Mouse (Mus musculus) heart, embryonic 14.5 days (tissue): ENCODE results near the gene Unc79. TPM values are rescaled to one million over a fixed set of nuclear protein-coding genes. Genes with fewer than 3 reads are reported as not detected.

Experiments used
- ATAC-seq: fragments of 200-750 bp; cut with Nextera tagmentation; 2 replicates; pipeline ENCODE4 v1.8.0; 2017; ENCODE audit warnings: low read depth, moderate TSS enrichment; ENCODE audit not compliant: insufficient number of reproducible peaks, insufficient read depth, low FRiP score
- H3K27ac ChIP-seq, 2 experiments: fragments of 200-500 bp in 1 of 2; fragments of 300-500 bp in 1 of 2; sonication (generic) in 1 of 2; replicated peaks in 1 of 2; 2 replicates each; pipeline ENCODE4 v1.5.1; 2012 to 2014; ENCODE audit warnings: low read depth in 2 of 2, low read length in 2 of 2, control low read depth in 1 of 2, mild to moderate bottlenecking in 1 of 2, mixed read lengths in 1 of 2; ENCODE audit not compliant: control insufficient read depth in 1 of 2, insufficient read depth in 1 of 2
- H3K27me3 ChIP-seq: fragments of 300-500 bp; sonication (generic); 2 replicates; pipeline ENCODE4 v1.6.1; 2014; ENCODE audit warnings: mild to moderate bottlenecking, low read length, control low read depth; ENCODE audit not compliant: control insufficient read depth, insufficient read depth
- H3K36me3 ChIP-seq: fragments of 300-500 bp; sonication (generic); 2 replicates; pipeline ENCODE4 v1.6.1; 2014; ENCODE audit warnings: mild to moderate bottlenecking, control low read depth, low read length, mixed read lengths; ENCODE audit not compliant: control insufficient read depth, insufficient read depth
- H3K4me1 ChIP-seq, 2 experiments: fragments of 200-500 bp in 1 of 2; fragments of 300-500 bp in 1 of 2; sonication (generic) in 1 of 2; 2 replicates each; pipeline ENCODE4 v1.6.1; 2012 to 2014; ENCODE audit warnings: low read length in 2 of 2, control low read depth in 1 of 2, mixed read lengths in 1 of 2; ENCODE audit not compliant: control insufficient read depth in 2 of 2, insufficient read depth in 2 of 2
- H3K4me2 ChIP-seq: fragments of 300-500 bp; sonication (generic); 2 replicates; pipeline ENCODE4 v1.6.1; 2014; ENCODE audit warnings: mild to moderate bottlenecking, low read length
- H3K4me3 ChIP-seq, 2 experiments: fragments of 200-500 bp in 1 of 2; fragments of 300-500 bp in 1 of 2; sonication (generic) in 1 of 2; 2 replicates each; pipeline ENCODE4 v1.5.1; 2012 to 2014; ENCODE audit warnings: low read length in 2 of 2, mild to moderate bottlenecking in 2 of 2, control low read depth in 1 of 2, low read depth in 1 of 2, moderate library complexity in 1 of 2; ENCODE audit not compliant: control insufficient read depth in 1 of 2, insufficient read depth in 1 of 2
- H3K9ac ChIP-seq: fragments of 300-500 bp; sonication (generic); 2 replicates; pipeline ENCODE4 v1.6.1; 2014; ENCODE audit warnings: mild to moderate bottlenecking, low read length
- H3K9me3 ChIP-seq: fragments of 300-500 bp; sonication (generic); 2 replicates; pipeline ENCODE4 v1.6.1; 2016; ENCODE audit warnings: low read length, control low read depth; ENCODE audit not compliant: control insufficient read depth
- WGBS: fragments of 180-500 bp; shearing (Covaris S2); extraction: QIAGEN DNeasy Blood & Tissue Kit; methylation state at CpG from one replicate; pipeline ENCODE4 v1.1.7; 2014; 5-methylcytosine and 5-hydroxymethylcytosine counted together
- polyA plus RNA-seq: library from polyadenylated mRNA; unstranded; fragments of >200 nt; fragmentation: Nextera tagmentation; extraction: Ambion mirVana; gene quantifications from 2 replicates; pipeline ENCODE4 v1.2.1, GENCODE M21; 2014

Gene Unc79
- polyA plus RNA-seq, 1 experiment from 2014 or later, result 0.07 TPM

GRCm38 (mm10) chr12:102945571-102945970 is 3.1 kb upstream of the Unc79 start:
- no peak overlapping the region for H3K9ac ChIP-seq
- no peaks in the 10 kb centered on the region for H3K36me3 ChIP-seq
- H3K9me3 ChIP-seq, result no peaks in the 10 kb centered on the region
- H3K27me3 ChIP-seq, result peaks cover 9% of the 10 kb centered on the region
- H3K4me2 ChIP-seq, result no peak overlapping the region
- no peak for ATAC-seq
- peaks cover 2 to 5% of the 10 kb centered on the region in 2 experiments; a peak in 1 of 4 replicates for H3K4me1 ChIP-seq
- 75% methylated on average over 1 of the region's 1 CpGs for WGBS
- no peak overlapping the region for H3K4me3 ChIP-seq
- H3K27ac ChIP-seq, result no peak overlapping the region

- H3K4me1 ChIP-seq, result peaks cover 2 to 5% of the 10 kb centered on the region in 2 experiments; a peak in 1 of 4 replicates
- peaks cover 9% of the 10 kb centered on the region for H3K27me3 ChIP-seq
- no peak for ATAC-seq
- no peaks in the 10 kb centered on the region for H3K36me3 ChIP-seq
- no peak overlapping the region for H3K9ac ChIP-seq
- H3K4me3 ChIP-seq, result no peak overlapping the region
- WGBS, result 22% methylated on average over 10 of the region's 10 CpGs
- no peak overlapping the region for H3K4me2 ChIP-seq
- H3K9me3 ChIP-seq, result no peaks in the 10 kb centered on the region
- H3K27ac ChIP-seq, result no peak overlapping the region
Measured at GRCm38 (mm10) chr12:102947826-102948225, 833 bp upstream of the Unc79 start.

- peak overlapping the region; percentile 50 to 54 for H3K4me3 ChIP-seq
- peaks cover 9% of the 10 kb centered on the region for H3K27me3 ChIP-seq
- H3K9me3 ChIP-seq, result no peaks in the 10 kb centered on the region
- H3K9ac ChIP-seq, result no peak overlapping the region
- 1% methylated on average over 40 of the region's 42 CpGs for WGBS
- ATAC-seq, result peak; percentile 64; the same call in 1 of the 2 replicates
- H3K4me1 ChIP-seq, result peaks cover 2 to 5% of the 10 kb centered on the region in 2 experiments; a peak in 1 of 4 replicates
- H3K36me3 ChIP-seq, result no peaks in the 10 kb centered on the region
- H3K27ac ChIP-seq, result no peak overlapping the region
- peak overlapping the region; percentile 68 for H3K4me2 ChIP-seq
Measured at GRCm38 (mm10) chr12:102949395-102950208, 943 bp downstream of the Unc79 start.

- Histone ChIP-seq H3K27ac (no peak overlapping the region), H3K4me2 (no peak overlapping the region), H3K27me3 (no peaks in the 10 kb centered on the region), H3K36me3 (no peaks in the 10 kb centered on the region), H3K4me3 (no peak overlapping the region), H3K4me1 (no peaks in the 10 kb centered on the region), H3K9me3 (no peaks in the 10 kb centered on the region), H3K9ac (no peak overlapping the region)
- 84% methylated on average over 7 of the region's 7 CpGs for WGBS
- no peak for ATAC-seq
Measured at GRCm38 (mm10) chr12:102960051-102960775, 11.6 kb downstream of the Unc79 start.

- Histone ChIP-seq H3K4me2 (no peak overlapping the region), H3K4me1 (no peaks in the 10 kb centered on the region), H3K9me3 (no peaks in the 10 kb centered on the region), H3K27me3 (no peaks in the 10 kb centered on the region), H3K4me3 (no peak overlapping the region), H3K9ac (no peak overlapping the region), H3K27ac (no peak overlapping the region), H3K36me3 (no peaks in the 10 kb centered on the region)
- 32% methylated on average over 3 of the region's 3 CpGs for WGBS
- ATAC-seq, result no peak
Measured at GRCm38 (mm10) chr12:102961066-102961465, 12.4 kb downstream of the Unc79 start.

GRCm38 (mm10) chr12:102964486-102964885 is 15.8 kb downstream of the Unc79 start:
- H3K4me1 ChIP-seq, result no peaks in the 10 kb centered on the region
- H3K9ac ChIP-seq, result no peak overlapping the region
- no peak for ATAC-seq
- H3K27ac ChIP-seq, result no peak overlapping the region
- no peak overlapping the region for H3K4me3 ChIP-seq
- 76% methylated on average over 3 of the region's 3 CpGs for whole genome bisulfite sequencing
- no peaks in the 10 kb centered on the region for H3K36me3 ChIP-seq
- H3K4me2 ChIP-seq, result no peak overlapping the region
- no peaks in the 10 kb centered on the region for H3K9me3 ChIP-seq
- H3K27me3 ChIP-seq, result no peaks in the 10 kb centered on the region

GRCm38 (mm10) chr12:102980584-102980983 is 31.9 kb downstream of the Unc79 start:
- Histone ChIP-seq H3K9me3 (no peaks in the 10 kb centered on the region), H3K4me2 (no peak overlapping the region), H3K36me3 (no peaks in the 10 kb centered on the region), H3K27ac (no peak overlapping the region), H3K9ac (no peak overlapping the region), H3K4me3 (no peak overlapping the region), H3K27me3 (no peaks in the 10 kb centered on the region), H3K4me1 (no peaks in the 10 kb centered on the region)
- no peak for ATAC-seq
- WGBS, result 48% methylated on average over 4 of the region's 4 CpGs
